Mouse (Mus musculus) retina, postnatal 7 days (tissue): ENCODE measurements around the gene Ube2o.

ENCODE experiments used
- DNase-seq: peaks from one replicate; pipeline ENCODE4 v3.0.0-alpha.2; 2012; ENCODE audit warnings: low read depth, low spot score

Gene Ube2o

GRCm38 (mm10) chr11:116543110-116543509, 38.1 kb downstream of the Ube2o start:
- no peak for DNase-seq

GRCm38 (mm10) chr11:116541183-116541582, 40.1 kb downstream of the Ube2o start:
- no peak for DNase-seq

- no peak for DNase-seq
Observed at GRCm38 (mm10) chr11:116538142-116538735, 43.0 kb downstream of the Ube2o start.

- no peak for DNase-seq
Observed at GRCm38 (mm10) chr11:116537388-116537787, 43.9 kb downstream of the Ube2o start.

DNA sequence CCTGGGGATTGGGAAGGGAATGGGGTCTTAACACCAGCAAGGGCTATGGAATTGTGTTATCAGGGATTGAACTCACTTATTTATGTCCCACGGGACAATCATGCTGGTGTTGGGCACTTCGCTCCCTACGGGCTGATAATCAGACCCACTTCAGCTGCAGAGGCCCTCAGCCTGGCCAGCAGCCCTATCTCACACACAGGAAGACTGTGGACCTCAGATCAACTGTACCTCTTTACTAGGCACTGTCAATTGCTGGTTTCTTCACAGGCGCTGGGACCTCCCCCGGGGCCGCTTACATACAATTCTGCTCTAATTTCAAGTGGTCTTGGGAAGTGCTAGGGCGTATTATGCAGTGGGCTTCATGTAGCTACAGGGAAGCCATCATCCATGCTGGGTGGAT, 44.6 kb downstream of the Ube2o start:
- DNase-seq, result no peak

DNA sequence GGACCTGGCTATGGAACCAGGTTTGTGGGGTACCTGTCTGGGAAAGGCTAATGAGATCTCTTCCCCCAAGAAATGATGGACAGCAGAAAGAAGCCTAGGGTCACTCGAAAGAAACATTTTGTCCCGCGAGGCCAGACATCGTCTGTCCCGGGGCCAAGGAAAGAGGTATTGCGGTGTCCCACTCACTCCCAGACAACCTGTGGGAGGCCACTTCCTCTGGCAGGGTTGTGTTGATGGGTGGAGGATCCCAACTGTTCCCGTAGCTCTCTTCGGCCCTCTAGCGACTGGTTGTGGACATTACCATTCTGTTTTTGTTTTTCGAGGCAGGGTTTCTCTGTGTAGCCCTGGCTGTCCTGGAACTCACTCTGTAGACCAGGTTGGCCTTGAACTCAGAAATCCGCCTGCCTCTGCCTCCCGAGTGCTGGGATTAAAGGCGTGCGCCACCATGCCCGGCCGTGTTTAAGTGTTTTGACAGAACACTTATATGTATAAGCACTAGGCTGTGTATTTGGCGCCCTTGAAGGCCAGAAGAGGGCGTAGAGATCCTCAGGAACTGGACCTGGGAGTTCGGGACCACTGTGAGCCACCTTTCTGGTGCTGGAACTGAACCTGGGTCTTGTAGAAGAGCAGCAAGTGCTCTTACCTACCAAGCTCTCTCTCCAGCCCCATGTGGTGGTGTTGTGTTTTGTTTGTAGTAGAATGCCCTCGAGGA, 46.9 kb downstream of the Ube2o start:
- DNase-seq, result peak; percentile 71

DNA sequence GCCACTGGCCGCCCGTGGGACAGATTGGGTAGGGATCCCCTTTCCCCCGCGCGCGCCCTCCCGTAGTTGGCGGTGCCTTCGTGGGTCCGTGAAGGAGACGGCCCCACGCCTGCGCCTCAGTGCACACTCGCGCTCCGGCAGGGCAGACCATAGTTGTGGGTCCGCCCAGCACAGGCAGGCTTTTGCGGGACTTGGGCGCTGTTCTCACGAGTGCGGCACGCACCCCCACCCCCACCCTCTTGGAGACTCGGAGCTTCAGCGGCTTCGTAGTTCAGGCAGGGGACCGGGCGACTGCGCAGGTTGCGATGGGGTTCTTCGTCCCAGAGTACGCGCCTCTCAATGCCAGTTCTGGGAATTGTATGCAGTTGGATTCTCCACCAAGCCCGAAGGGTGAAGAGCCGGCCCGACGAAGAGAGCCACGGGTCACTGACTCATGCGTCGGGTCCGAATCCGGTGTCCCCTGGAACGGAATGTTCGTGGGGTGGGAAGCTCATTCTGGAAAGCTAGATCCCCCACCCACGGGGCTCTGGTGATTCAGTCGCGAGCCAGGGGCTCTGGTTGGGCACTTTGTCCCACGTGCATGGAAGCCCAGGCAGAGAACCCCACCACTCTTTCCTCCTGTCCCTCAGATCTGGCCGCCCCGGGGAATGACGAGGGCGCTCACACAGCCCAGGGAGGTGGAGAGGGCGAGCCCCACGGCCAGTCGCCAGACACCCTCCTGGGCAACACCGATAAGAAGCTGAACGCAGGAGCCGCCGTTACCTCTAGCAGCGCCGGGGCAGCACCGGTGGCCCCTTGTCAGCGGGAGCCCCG, 47.7 kb downstream of the Ube2o start:
- DNase-seq, result no peak

- DNase-seq, result no peak
Observed at GRCm38 (mm10) chr11:116532810-116533338, 48.4 kb downstream of the Ube2o start.

DNA sequence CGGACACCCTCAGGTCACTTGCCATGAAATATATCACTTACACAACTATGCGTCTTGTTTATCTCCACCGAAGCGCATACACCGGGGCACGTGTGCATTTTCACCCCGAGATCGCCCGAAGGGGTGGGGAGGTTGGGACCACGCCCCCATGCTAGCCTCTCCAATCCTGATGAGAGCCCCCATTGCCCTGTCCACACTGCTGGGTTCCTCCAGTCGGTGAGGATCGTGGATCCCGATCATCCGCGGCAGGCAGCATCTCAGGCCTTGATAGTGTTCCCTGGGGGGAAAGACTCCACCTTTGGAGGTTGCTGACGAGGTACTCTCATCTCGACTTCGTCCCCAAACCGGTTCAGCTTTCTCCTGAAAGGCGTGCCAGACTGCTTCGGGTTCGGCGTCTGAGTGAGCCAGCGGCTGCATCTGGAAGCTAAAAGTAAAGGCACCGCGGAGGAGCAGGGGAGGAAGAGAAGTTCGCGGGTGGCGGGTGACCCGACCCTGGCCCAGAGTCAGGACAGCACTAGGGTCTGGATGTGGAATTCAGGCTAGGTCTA, 48.9 kb downstream of the Ube2o start:
- DNase-seq, result no peak

GRCm38 (mm10) chr11:116531371-116532191, 49.7 kb downstream of the Ube2o start:
- no peak for DNase-seq

- DNase-seq, result no peak
Observed at GRCm38 (mm10) chr11:116530187-116531147, 50.8 kb downstream of the Ube2o start, which contains the start of gene Sphk1. Sphk1 (plus strand) TSS chr11:116530925.

- DNase-seq, result no peak
Observed at GRCm38 (mm10) chr11:116528636-116529320, 52.5 kb downstream of the Ube2o start.

DNA sequence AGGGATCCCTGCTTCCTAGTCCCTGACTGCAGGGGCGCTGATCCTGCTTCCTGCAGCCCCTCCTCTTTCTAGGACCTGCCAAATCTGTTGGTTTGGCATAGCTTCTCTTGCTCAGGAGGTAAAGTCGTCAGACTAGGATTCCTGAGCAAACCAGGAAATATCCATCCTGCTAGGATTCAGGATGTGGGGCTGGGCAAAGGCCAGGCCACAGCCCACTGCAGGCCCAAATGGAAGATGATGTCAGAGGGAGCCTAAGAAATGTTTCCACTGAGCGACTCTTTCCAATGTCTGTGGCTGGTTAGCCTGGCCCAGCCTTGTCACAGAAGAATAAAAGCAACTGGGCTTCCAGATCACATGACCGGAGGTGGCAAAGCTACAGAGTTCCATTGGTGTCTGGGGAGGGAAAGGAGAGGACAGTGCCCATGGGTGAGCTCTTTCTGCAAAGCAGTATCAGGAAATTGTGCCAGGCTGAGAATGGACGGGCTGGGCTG, 57.5 kb downstream of the Ube2o start:
- DNase-seq, result no peak

GRCm38 (mm10) chr11:116522886-116523698, 58.2 kb downstream of the Ube2o start:
- DNase-seq, result no peak

DNA sequence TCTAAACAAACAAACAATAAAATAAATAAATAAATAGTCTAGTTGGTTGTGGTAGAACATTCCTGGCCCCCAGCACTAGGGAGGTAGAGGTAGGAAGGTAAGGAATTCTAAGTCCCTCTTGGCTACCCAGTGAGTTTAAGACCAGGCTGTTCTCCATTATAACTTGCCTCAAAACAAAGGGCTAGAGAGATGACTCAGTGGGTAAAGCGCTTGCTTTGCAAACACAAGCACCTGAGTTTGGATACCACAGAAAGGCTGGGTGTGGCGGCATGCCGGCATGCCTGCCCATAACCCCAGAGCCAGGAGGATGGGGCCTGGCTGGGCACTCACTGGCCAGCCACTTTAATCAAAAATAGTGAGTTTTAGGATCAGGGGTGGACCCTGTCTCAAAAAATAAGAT, 59.2 kb downstream of the Ube2o start:
- DNase-seq, result no peak

- no peak for DNase-seq
Observed at GRCm38 (mm10) chr11:116521143-116521542, 60.1 kb downstream of the Ube2o start.

GRCm38 (mm10) chr11:116518482-116518881, 62.8 kb downstream of the Ube2o start:
- no peak for DNase-seq

DNA sequence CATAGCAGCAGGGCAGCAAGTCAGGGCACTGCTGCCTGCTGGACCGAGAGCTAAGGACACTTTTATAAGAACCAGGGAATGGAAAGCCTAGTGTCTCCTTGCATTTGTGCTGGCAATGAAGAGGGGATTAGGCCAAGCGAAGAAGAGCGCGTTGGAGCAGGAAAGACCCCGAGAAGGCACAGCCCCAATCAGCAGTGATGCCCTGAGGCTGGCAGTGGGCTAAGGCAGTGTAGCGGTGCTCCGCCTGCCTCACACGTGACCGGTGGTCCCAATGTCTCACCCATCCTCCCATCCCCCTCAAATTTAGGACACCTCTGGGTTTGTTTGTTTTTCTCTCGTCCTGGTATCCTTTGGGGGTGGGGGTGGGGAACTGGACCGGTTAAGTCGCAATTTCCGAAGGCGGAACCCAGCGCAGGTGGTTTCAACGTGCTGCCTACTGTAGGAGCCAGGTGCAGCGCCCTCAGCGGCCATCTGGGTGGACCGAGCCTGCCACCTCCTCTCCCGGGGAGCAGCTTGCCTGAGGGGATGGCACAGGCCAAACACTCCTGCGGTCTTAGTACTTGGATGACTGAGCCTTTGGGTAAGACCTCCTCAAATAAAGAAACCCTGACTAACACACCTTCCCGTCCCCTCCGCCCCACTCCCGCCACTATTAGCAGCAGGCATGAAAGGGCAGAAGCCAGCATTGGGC, 65.8 kb downstream of the Ube2o start:
- DNase-seq, result no peak
